Mouse (Mus musculus) myocyte (in vitro differentiated cells): ENCODE measurements around the gene Nom1. TPM values are rescaled to one million over a fixed set of nuclear protein-coding genes. Genes with fewer than 3 reads are reported as not detected.

Source experiments
- H3K27me3 ChIP-seq: one replicate; pipeline ENCODE4 v1.6.1; 2011; ENCODE audit not compliant: control insufficient read depth, insufficient read depth, insufficient read length
- H3K36me3 ChIP-seq: one replicate; pipeline ENCODE4 v1.6.1; 2011; ENCODE audit not compliant: control insufficient read depth, insufficient read depth
- H3K4me2 ChIP-seq: one replicate; pipeline ENCODE4 v1.6.1; 2011; ENCODE audit warnings: low read depth, control low read depth
- H3K4me3 ChIP-seq: one replicate; pipeline ENCODE4 v1.5.1; 2011; ENCODE audit warnings: mild to moderate bottlenecking, control low read depth, moderate library complexity
- H3K79me2 ChIP-seq: one replicate; pipeline ENCODE4 v1.6.1; 2011; ENCODE audit not compliant: control insufficient read depth, insufficient read depth
- H3ac ChIP-seq: one replicate; pipeline ENCODE4 v1.6.1; 2011; ENCODE audit not compliant: control insufficient read depth, insufficient read length
- CEBPB ChIP-seq: IDR thresholded peaks from 2 replicates; pipeline ENCODE4 v1.6.1; 2011; ENCODE audit warnings: mild to moderate bottlenecking, moderate library complexity; ENCODE audit not compliant: poor library complexity, insufficient read depth, severe bottlenecking
- E2F4 ChIP-seq: IDR thresholded peaks from one replicate; pipeline ENCODE4 v1.6.1; 2011; ENCODE audit warnings: mild to moderate bottlenecking, control low read depth, moderate library complexity; ENCODE audit not compliant: insufficient read depth
- MAX ChIP-seq: IDR thresholded peaks from one replicate; pipeline ENCODE4 v1.6.1; 2011; ENCODE audit warnings: low read depth, mild to moderate bottlenecking, control low read depth
- MYOD1 ChIP-seq, 3 experiments: IDR thresholded peaks; one replicate each; pipeline ENCODE4 v1.6.1; 2011; ENCODE audit warnings: control low read depth in 2 of 3, low read depth in 2 of 3, mild to moderate bottlenecking in 2 of 3, moderate library complexity in 1 of 3; ENCODE audit not compliant: insufficient read length in 2 of 3, control insufficient read depth in 1 of 3
- MYOG ChIP-seq, 3 experiments: IDR thresholded peaks; one replicate each; pipeline ENCODE4 v1.6.1; 2011; ENCODE audit warnings: control low read depth in 2 of 3, low read depth in 2 of 3, mild to moderate bottlenecking in 2 of 3; ENCODE audit not compliant: insufficient read length in 2 of 3, control insufficient read depth in 1 of 3, insufficient read depth in 1 of 3
- POLR2A ChIP-seq: IDR thresholded peaks from one replicate; pipeline ENCODE4 v1.6.1; 2011; ENCODE audit warnings: low read depth, mild to moderate bottlenecking, control low read depth, moderate library complexity; ENCODE audit not compliant: insufficient read length
- POLR2AphosphoS2 ChIP-seq: IDR thresholded peaks from one replicate; pipeline ENCODE4 v1.6.1; 2011; ENCODE audit warnings: low read depth, control low read depth; ENCODE audit not compliant: insufficient read length
- REST ChIP-seq: IDR thresholded peaks from one replicate; pipeline ENCODE4 v1.6.1; 2011; ENCODE audit warnings: mild to moderate bottlenecking, control low read depth, moderate library complexity; ENCODE audit not compliant: insufficient read depth, insufficient read length
- SRF ChIP-seq: IDR thresholded peaks from one replicate; pipeline ENCODE4 v1.6.1; 2011; ENCODE audit warnings: low read depth; ENCODE audit not compliant: control insufficient read depth, insufficient read length
- TCF12 ChIP-seq: IDR thresholded peaks from one replicate; pipeline ENCODE4 v1.6.1; 2011; ENCODE audit warnings: mild to moderate bottlenecking, control low read depth; ENCODE audit not compliant: poor library complexity, insufficient read depth, severe bottlenecking
- TCF3 ChIP-seq: IDR thresholded peaks from one replicate; pipeline ENCODE4 v1.6.1; 2011; ENCODE audit warnings: low read depth, control low read depth; ENCODE audit not compliant: insufficient read length
- USF1 ChIP-seq: IDR thresholded peaks from one replicate; pipeline ENCODE4 v1.6.1; 2011; ENCODE audit warnings: low read depth, mild to moderate bottlenecking, control low read depth, moderate library complexity
- polyA plus RNA-seq: library from polyadenylated mRNA; unstranded; fragments of >200 nt; fragmentation: generic; extraction: Trizol; gene quantifications from one replicate; pipeline ENCODE4 v1.2.1, GENCODE M21; 2012; ENCODE audit warnings: missing spikeins

Nom1 gene
- polyA plus RNA-seq, 1 experiment: 9.9 TPM

DNA sequence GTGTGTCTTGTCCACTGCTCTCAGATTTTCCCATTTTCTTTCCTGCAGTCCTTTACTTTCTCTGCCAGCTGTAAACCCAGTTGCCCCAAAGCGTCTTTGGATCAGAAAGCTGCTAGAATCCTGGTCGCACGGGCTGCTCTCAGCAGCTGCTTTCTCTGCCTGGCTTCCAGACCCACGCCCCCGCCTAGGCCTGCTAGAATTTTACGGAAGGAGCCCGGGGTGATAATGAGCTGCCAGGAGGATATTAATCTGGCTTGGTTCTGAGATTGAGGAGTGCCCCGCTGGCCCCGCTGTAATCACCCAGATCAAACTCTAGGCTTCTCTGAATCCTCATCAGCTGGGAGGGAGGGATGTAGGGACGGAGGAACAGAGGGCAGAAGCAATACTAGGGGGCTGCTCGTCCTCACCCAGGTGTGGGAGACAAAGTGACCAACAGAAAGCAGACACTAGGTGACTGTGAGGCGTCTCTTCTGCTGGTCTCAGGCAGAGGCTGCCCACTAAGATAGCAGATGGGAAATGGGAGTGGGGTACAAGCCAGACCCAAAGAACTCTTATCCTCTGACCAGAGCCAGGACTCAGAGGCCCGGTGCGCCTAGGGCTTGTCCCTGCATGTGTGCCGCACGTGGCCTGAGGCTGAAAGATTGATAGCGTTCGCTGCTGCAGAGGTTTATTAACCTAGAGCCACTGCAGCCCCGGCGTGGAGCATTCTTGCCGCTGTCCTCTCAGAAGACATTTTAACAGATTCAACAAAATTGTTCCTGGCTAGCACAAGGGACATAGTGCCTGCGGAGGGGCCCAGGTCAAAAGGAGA is 37.6 kb downstream of the Nom1 start:
- H3K79me2 ChIP-seq: no peaks in the 10 kb centered on the region
- H3K4me3 ChIP-seq: no peak overlapping the region
- H3K36me3 ChIP-seq: no peaks in the 10 kb centered on the region
- no peak for TF ChIP-seq MYOG (IDR thresholded peaks at IDR 0.05; ENCODE audit: control insufficient read depth in 1 of 3, insufficient read depth in 1 of 3, insufficient read length in 2 of 3, low read depth in 2 of 3)
- no peak for TF ChIP-seq MAX
- no peak for TF ChIP-seq E2F4
- TF ChIP-seq POLR2A: no peak
- no peak for TF ChIP-seq SRF
- no peak for TF ChIP-seq TCF3
- TF ChIP-seq REST: no peak
- TF ChIP-seq POLR2AphosphoS2: no peak
- no peak for TF ChIP-seq USF1
- no peak for TF ChIP-seq CEBPB
- TF ChIP-seq MYOD1 (IDR thresholded peaks at IDR 0.05; ENCODE audit: control insufficient read depth in 1 of 3, insufficient read length in 2 of 3, low read depth in 2 of 3): no peak
- TF ChIP-seq TCF12: no peak
- H3K4me2 ChIP-seq: no peak overlapping the region
- peaks cover 75% of the 10 kb centered on the region for H3K27me3 ChIP-seq
- no peak overlapping the region for H3ac ChIP-seq

GRCm38 (mm10) chr5:29473551-29474245 is 39.2 kb downstream of the Nom1 start:
- H3ac ChIP-seq: no peak overlapping the region
- H3K4me3 ChIP-seq: no peak overlapping the region
- TF ChIP-seq REST (no peak), TCF12 (no peak), TCF3 (no peak), POLR2AphosphoS2 (no peak), USF1 (no peak), SRF (no peak), MYOG (IDR thresholded peaks at IDR 0.05; ENCODE audit: control insufficient read depth in 1 of 3, insufficient read depth in 1 of 3, insufficient read length in 2 of 3, low read depth in 2 of 3) (no peak), POLR2A (no peak), CEBPB (no peak), E2F4 (no peak), MAX (no peak), MYOD1 (IDR thresholded peaks at IDR 0.05; ENCODE audit: control insufficient read depth in 1 of 3, insufficient read length in 2 of 3, low read depth in 2 of 3) (no peak)
- no peak overlapping the region for H3K4me2 ChIP-seq
- peaks cover 79% of the 10 kb centered on the region for H3K27me3 ChIP-seq
- H3K79me2 ChIP-seq: no peaks in the 10 kb centered on the region
- H3K36me3 ChIP-seq: no peaks in the 10 kb centered on the region

DNA sequence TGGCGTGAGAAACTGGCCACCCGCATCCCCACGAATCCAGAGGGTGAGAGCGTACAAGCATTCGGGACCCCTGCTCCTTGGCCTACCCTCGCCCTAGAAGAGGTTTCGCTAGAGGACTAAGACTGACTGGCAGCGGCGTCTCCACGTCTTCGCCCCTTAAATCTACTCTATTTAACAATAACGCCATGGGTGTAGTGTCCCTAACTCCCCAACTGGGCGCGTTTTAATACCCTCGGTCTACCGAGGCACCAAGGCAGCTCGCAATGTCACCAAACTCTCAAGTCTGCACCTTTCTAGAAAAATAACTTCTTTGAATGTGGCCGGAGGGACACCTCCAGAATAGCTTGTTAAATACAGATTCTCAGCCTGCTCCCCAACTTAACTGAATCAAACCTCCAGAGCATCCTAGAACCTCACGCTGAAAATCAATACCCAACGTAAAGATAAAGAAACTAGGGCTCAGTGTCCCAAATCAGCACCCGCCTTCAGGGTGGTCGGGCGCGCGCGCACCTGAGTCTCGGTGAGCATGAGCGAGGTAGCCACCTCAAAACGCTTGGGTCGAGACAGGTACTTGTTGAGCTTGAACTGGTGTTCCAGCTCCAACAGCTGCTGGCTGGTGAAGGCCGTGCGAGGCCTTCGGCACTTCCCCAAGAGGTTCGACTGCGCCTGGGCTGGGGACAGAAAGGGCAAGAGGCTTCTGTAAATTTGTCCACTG is 39.9 kb downstream of the Nom1 start:
- Histone ChIP-seq H3K36me3 (no peaks in the 10 kb centered on the region), H3K4me2 (no peak overlapping the region), H3K27me3 (peaks cover 81% of the 10 kb centered on the region), H3ac (no peak overlapping the region), H3K79me2 (no peaks in the 10 kb centered on the region), H3K4me3 (no peak overlapping the region)
- TF ChIP-seq E2F4: no peak
- no peak for TF ChIP-seq REST
- TF ChIP-seq POLR2AphosphoS2: no peak
- TF ChIP-seq MYOD1 (IDR thresholded peaks at IDR 0.05; ENCODE audit: control insufficient read depth in 1 of 3, insufficient read length in 2 of 3, low read depth in 2 of 3): no peak
- TF ChIP-seq POLR2A: no peak
- TF ChIP-seq TCF3: no peak
- TF ChIP-seq TCF12: no peak
- no peak for TF ChIP-seq USF1
- no peak for TF ChIP-seq CEBPB
- TF ChIP-seq MYOG (IDR thresholded peaks at IDR 0.05; ENCODE audit: control insufficient read depth in 1 of 3, insufficient read depth in 1 of 3, insufficient read length in 2 of 3, low read depth in 2 of 3): no peak
- no peak for TF ChIP-seq MAX
- TF ChIP-seq SRF: no peak

DNA sequence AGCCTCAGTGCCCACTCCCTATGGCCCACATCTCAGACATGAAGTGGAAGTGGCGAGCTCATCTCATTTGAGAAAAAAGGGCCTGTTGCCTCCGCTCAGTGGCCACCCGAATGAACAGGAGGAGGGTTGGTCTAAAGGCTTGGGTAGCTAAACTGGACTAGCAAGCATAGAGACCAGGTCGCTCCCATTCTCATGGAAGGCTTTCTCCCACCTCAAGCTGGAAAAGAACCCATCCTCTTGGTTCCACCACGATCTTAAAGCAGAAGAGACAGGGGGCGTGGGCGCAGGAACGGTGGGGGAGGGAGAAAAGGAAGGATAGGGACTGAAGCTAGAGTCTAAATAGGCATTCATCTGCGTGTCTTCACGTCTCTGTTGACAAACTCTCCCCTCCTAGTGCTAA is 40.6 kb downstream of the Nom1 start:
- TF ChIP-seq TCF12: no peak
- no peak for TF ChIP-seq POLR2AphosphoS2
- no peak for TF ChIP-seq SRF
- TF ChIP-seq MAX: no peak
- H3K4me2 ChIP-seq: peak overlapping the region; percentile 27
- no peak overlapping the region for H3K4me3 ChIP-seq
- H3K27me3 ChIP-seq: peaks cover 81% of the 10 kb centered on the region
- no peak overlapping the region for H3ac ChIP-seq
- no peaks in the 10 kb centered on the region for H3K79me2 ChIP-seq
- H3K36me3 ChIP-seq: no peaks in the 10 kb centered on the region
